Mouse (Mus musculus) bone marrow, adult 2 months (tissue): Measurements from ENCODE around the gene Rell1.

Source experiments
- CTCF ChIP-seq: fragments of 200-500 bp; IDR thresholded peaks from 2 replicates; pipeline ENCODE4 v1.5.1; 2011; ENCODE audit warnings: low read length, control low read depth; ENCODE audit not compliant: control insufficient read depth, insufficient read depth
- POLR2A ChIP-seq: fragments of 200-500 bp; IDR thresholded peaks from 2 replicates; pipeline ENCODE4 v1.6.1; 2011; ENCODE audit warnings: low read depth, mild to moderate bottlenecking, control low read depth, low read length, borderline replicate concordance; ENCODE audit not compliant: control insufficient read depth

- TF ChIP-seq POLR2A (no peak), CTCF (no peak)
Observed at GRCm38 (mm10) chr5:63970281-63970732, 1.6 kb upstream of the Rell1 start.
